Mouse (Mus musculus): ENCODE data around the gene Tarsl2. TPM values are rescaled to one million over a fixed set of nuclear protein-coding genes. Genes with fewer than 3 reads are reported as not detected.

The Tarsl2 gene
- total and polyA plus RNA-seq, 3 experiments = 3.3 to 4.2 (median 4.0) TPM

DNA sequence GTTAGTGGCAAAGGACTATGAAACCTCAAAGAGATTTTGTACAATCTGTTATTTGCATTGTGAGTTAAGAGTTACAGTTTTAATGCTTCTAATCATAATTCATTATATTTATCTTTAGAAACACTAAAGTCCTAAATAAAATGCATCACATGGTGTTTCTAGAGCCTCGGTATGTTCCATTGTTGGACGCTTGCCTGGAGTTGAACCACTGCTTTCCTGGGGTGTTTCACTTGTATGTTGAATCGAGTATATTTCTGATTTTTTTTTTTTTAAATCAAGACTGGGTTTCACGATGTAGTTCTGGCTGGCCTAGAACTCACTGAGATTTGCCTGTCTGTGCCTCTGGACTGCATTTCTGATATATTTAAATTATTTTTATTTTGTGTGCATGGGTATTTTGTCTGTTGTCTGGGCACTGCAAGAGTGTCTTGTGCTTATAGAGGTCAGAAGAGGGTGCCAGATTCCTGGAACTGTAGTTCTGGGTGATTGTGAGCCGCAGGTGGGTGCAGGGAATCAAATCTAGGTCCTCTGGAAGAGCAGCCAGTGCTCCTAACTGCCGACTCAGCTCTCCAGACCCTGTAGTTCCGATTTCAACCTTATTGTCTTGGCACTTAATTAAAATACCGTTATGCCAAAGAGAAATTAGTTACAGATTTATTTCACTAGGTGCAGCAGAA lies 47.4 kb downstream of the Tarsl2 start:
- Histone ChIP-seq H3K4me1 (ENCODE audit: control insufficient read depth in 1 of 2, insufficient read depth in 2 of 2) (peaks cover 3 to 17% of the 10 kb centered on the region in 2 experiments; a peak in 3 of 4 replicates), H3K4me2 (ENCODE audit: insufficient read depth, low read depth, poor library complexity, severe bottlenecking) (no peak overlapping the region), H3K9me3 (replicated peaks; ENCODE audit: low read length) (no peaks in the 10 kb centered on the region), H3K9ac (ENCODE audit: insufficient read depth, low read depth) (no peak overlapping the region), H3K4me3 (replicated peaks in 1 of 3; ENCODE audit: low read depth in 2 of 3, low read length in 2 of 3, poor library complexity in 1 of 3) (no peak overlapping the region), H3K79me2 (replicated peaks; ENCODE audit: control insufficient read depth, extremely low read depth, insufficient read depth, poor library complexity, severe bottlenecking) (peaks cover 11% of the 10 kb centered on the region), H3K36me3 (replicated peaks in 1 of 2; ENCODE audit: control insufficient read depth in 1 of 2, insufficient read depth in 1 of 2, low read length in 1 of 2) (peaks cover 5 to 22% of the 10 kb centered on the region in 2 experiments), H3K27ac (ENCODE audit: insufficient read depth, low read depth) (no peak overlapping the region), H3K27me3 (replicated peaks) (no peaks in the 10 kb centered on the region)
- no peak for DNase-seq (ENCODE audit: extremely low read depth)
- dilution Hi-C loops (cut with MboI; ENCODE audit: extremely low pct_ligation_motif_present, extremely low pct_unique_long_range_greater_than_20kb, low sequenced_read_pairs) = no loop called here
- TF ChIP-seq CHD1 (IDR thresholded peaks at IDR 0.05; ENCODE audit: low read depth, low read length) = no peak
- TF ChIP-seq MAFK (IDR thresholded peaks at IDR 0.05; ENCODE audit: insufficient replicate concordance, low read length) = peak; percentile 42; the same call in 1 of the 2 replicates
- TF ChIP-seq SMC3 (IDR thresholded peaks at IDR 0.05; ENCODE audit: low read depth, low read length) = no peak
- in situ Hi-C loops (cut with MboI; ENCODE audit: low pct_ligation_motif_present, low pct_unique_long_range_greater_than_20kb, low sequenced_read_pairs) = no loop called here

DNA sequence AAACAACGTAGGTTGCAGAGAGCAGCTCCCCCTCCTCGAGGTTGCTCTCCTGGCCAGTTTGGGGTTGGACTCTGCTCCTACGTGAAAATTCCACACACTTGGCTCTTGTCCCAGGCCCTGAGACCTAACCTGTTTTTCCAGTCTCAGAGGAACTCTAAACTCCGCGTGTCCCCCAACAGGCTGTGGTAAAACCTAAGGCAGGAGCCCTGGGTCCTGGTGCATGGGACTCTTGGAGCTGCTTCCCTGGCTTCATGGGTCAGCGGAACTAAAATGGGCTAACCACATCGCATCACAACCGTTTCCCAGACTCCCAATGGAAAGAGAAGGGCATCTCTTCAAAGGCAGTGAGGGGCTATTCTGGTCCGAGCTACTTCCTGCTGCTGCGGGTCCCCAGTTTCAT lies 48.2 kb downstream of the Tarsl2 start:
- H3K36me3 ChIP-seq (replicated peaks in 1 of 2; ENCODE audit: control insufficient read depth in 1 of 2, insufficient read depth in 1 of 2, low read length in 1 of 2) = peaks cover 10 to 30% of the 10 kb centered on the region in 2 experiments

GRCm38 (mm10) chr7:65693301-65693821 lies 48.7 kb downstream of the Tarsl2 start:
- Histone ChIP-seq H3K36me3 (replicated peaks in 1 of 2; ENCODE audit: control insufficient read depth in 1 of 2, insufficient read depth in 1 of 2, low read length in 1 of 2) (peaks cover 15 to 35% of the 10 kb centered on the region in 2 experiments), H3K79me2 (replicated peaks; ENCODE audit: control insufficient read depth, extremely low read depth, insufficient read depth, poor library complexity, severe bottlenecking) (peaks cover 11% of the 10 kb centered on the region), H3K9ac (ENCODE audit: insufficient read depth, low read depth) (peak overlapping the region; percentile 92), H3K27me3 (replicated peaks) (no peaks in the 10 kb centered on the region), H3K4me1 (ENCODE audit: control insufficient read depth in 1 of 2, insufficient read depth in 2 of 2) (peaks cover 3 to 17% of the 10 kb centered on the region in 2 experiments; a peak in 3 of 4 replicates), H3K4me2 (ENCODE audit: insufficient read depth, low read depth, poor library complexity, severe bottlenecking) (peak overlapping the region; percentile 99; the same call in 1 of the 2 replicates), H3K4me3 (replicated peaks in 1 of 3; ENCODE audit: low read depth in 2 of 3, low read length in 2 of 3, poor library complexity in 1 of 3) (peak overlapping the region; percentile 79 to 93 (median 91)), H3K9me3 (replicated peaks; ENCODE audit: low read length) (no peaks in the 10 kb centered on the region), H3K27ac (ENCODE audit: insufficient read depth, low read depth) (no peak overlapping the region)
- in situ Hi-C loops (cut with MboI; ENCODE audit: low pct_ligation_motif_present, low pct_unique_long_range_greater_than_20kb, low sequenced_read_pairs) = no loop called here
- DNase-seq (ENCODE audit: extremely low read depth) = peak; percentile 72
- dilution Hi-C loops (cut with MboI; ENCODE audit: extremely low pct_ligation_motif_present, extremely low pct_unique_long_range_greater_than_20kb, low sequenced_read_pairs) = no loop called here
- TF ChIP-seq EP300 (IDR thresholded peaks at IDR 0.05; ENCODE audit: low read length) (no peak), USF1 (IDR thresholded peaks at IDR 0.05; ENCODE audit: low read depth, low read length) (no peak), RAD21 (IDR thresholded peaks at IDR 0.05; ENCODE audit: low read depth, low read length) (no peak), HCFC1 (IDR thresholded peaks at IDR 0.05; ENCODE audit: low read depth, low read length) (peak; percentile 54), TCF12 (IDR thresholded peaks at IDR 0.05; ENCODE audit: low read depth, low read length) (peak; percentile 83), SMC3 (IDR thresholded peaks at IDR 0.05; ENCODE audit: low read depth, low read length) (no peak), MXI1 (IDR thresholded peaks at IDR 0.05; ENCODE audit: low read depth, low read length) (0 out of 2 replicates have a peak, but pooled peaks have one; percentile 49), JUND (conservative IDR thresholded peaks at IDR 0.05; ENCODE audit: low read depth, low read length) (no peak), JUN (IDR thresholded peaks at IDR 0.05; ENCODE audit: insufficient read depth, low read depth, low read length) (no peak), MAX (IDR thresholded peaks at IDR 0.05; ENCODE audit: low read length) (peak; percentile 34; the same call in 1 of the 2 replicates), SIN3A (IDR thresholded peaks at IDR 0.05; ENCODE audit: low read length) (peak; percentile 78), TBP (conservative IDR thresholded peaks at IDR 0.05; ENCODE audit: low read depth, low read length) (no peak), E2F4 (IDR thresholded peaks at IDR 0.05; ENCODE audit: insufficient replicate concordance, low read depth, low read length) (no peak), BHLHE40 (IDR thresholded peaks at IDR 0.05; ENCODE audit: low read depth, low read length) (peak; percentile 81), MYC (IDR thresholded peaks at IDR 0.05; ENCODE audit: low read depth, low read length) (no peak), CTCF (conservative IDR thresholded peaks at IDR 0.05 in 1 of 2, IDR thresholded peaks at IDR 0.05 in 1 of 2; ENCODE audit: low read depth in 2 of 2, low read length in 2 of 2) (no peak), IRF4 (IDR thresholded peaks at IDR 0.05; ENCODE audit: low read depth, low read length) (no peak; the same call in 1 of the 2 replicates)

More for the DNA sequence above, 48.2 kb downstream of the Tarsl2 start:
- Histone ChIP-seq H3K27me3 (replicated peaks) (no peaks in the 10 kb centered on the region), H3K4me2 (ENCODE audit: insufficient read depth, low read depth, poor library complexity, severe bottlenecking) (peak overlapping the region; percentile 74), H3K79me2 (replicated peaks; ENCODE audit: control insufficient read depth, extremely low read depth, insufficient read depth, poor library complexity, severe bottlenecking) (peaks cover 11% of the 10 kb centered on the region), H3K27ac (ENCODE audit: insufficient read depth, low read depth) (no peak overlapping the region), H3K4me3 (replicated peaks in 1 of 3; ENCODE audit: low read depth in 2 of 3, low read length in 2 of 3, poor library complexity in 1 of 3) (peak overlapping the region; percentile 76 to 93 (median 79)), H3K9ac (ENCODE audit: insufficient read depth, low read depth) (peak overlapping the region; percentile 52), H3K9me3 (replicated peaks; ENCODE audit: low read length) (no peaks in the 10 kb centered on the region), H3K4me1 (ENCODE audit: control insufficient read depth in 1 of 2, insufficient read depth in 2 of 2) (peaks cover 3 to 17% of the 10 kb centered on the region in 2 experiments; a peak in 3 of 4 replicates)
- in situ Hi-C loops (cut with MboI; ENCODE audit: low pct_ligation_motif_present, low pct_unique_long_range_greater_than_20kb, low sequenced_read_pairs) (no loop called here), dilution Hi-C loops (cut with MboI; ENCODE audit: extremely low pct_ligation_motif_present, extremely low pct_unique_long_range_greater_than_20kb, low sequenced_read_pairs) (no loop called here)
- no peak for DNase-seq (ENCODE audit: extremely low read depth)
- no peak for TF ChIP-seq USF1 (IDR thresholded peaks at IDR 0.05; ENCODE audit: low read depth, low read length)
- TF ChIP-seq ELF1 (IDR thresholded peaks at IDR 0.05; ENCODE audit: low read depth, low read length) = no peak
- no peak for TF ChIP-seq UBTF (IDR thresholded peaks at IDR 0.05; ENCODE audit: low read depth, low read length)
- TF ChIP-seq CHD2 (IDR thresholded peaks at IDR 0.05; ENCODE audit: low read length) = no peak
- no peak for TF ChIP-seq TBP (conservative IDR thresholded peaks at IDR 0.05; ENCODE audit: low read depth, low read length)
- TF ChIP-seq ZMIZ1 (IDR thresholded peaks at IDR 0.05; ENCODE audit: low read depth, low read length) = no peak
- TF ChIP-seq MAZ (IDR thresholded peaks at IDR 0.05; ENCODE audit: low read depth, low read length) = no peak
- no peak for TF ChIP-seq HCFC1 (IDR thresholded peaks at IDR 0.05; ENCODE audit: low read depth, low read length)
- TF ChIP-seq USF2 (conservative IDR thresholded peaks at IDR 0.05; ENCODE audit: low read depth, low read length) = no peak
- TF ChIP-seq ZC3H11A (IDR thresholded peaks at IDR 0.05; ENCODE audit: low read depth, low read length) = no peak
- TF ChIP-seq POLR2A (IDR thresholded peaks at IDR 0.05; ENCODE audit: low read depth, low read length) = no peak
- TF ChIP-seq MXI1 (IDR thresholded peaks at IDR 0.05; ENCODE audit: low read depth, low read length) = no peak
- TF ChIP-seq CHD1 (IDR thresholded peaks at IDR 0.05; ENCODE audit: low read depth, low read length) = no peak
- no peak for TF ChIP-seq ETS1 (conservative IDR thresholded peaks at IDR 0.05; ENCODE audit: low read depth, low read length)
- TF ChIP-seq MYC (IDR thresholded peaks at IDR 0.05; ENCODE audit: low read depth, low read length) = no peak

All from CH12.LX (cell line).